Mouse (Mus musculus) CH12.LX (cell line): Measurements from ENCODE around the gene Ifnar1.

ENCODE experiments used
- CHD2 ChIP-seq: IDR thresholded peaks from 2 replicates; pipeline ENCODE4 v1.6.1; 2011; ENCODE audit warnings: low read length, improper control_type of control experiment
- CTCF ChIP-seq, 2 experiments: IDR thresholded peaks in 1 of 2; conservative IDR thresholded peaks in 1 of 2; 2 replicates each; pipeline ENCODE4 v1.5.1; 2011 to 2012; ENCODE audit warnings: low read depth in 2 of 2, low read length in 2 of 2, improper control_type of control experiment in 1 of 2, inconsistent platforms in 1 of 2, mild to moderate bottlenecking in 1 of 2, moderate library complexity in 1 of 2
- EP300 ChIP-seq: IDR thresholded peaks from 2 replicates; pipeline ENCODE4 v1.6.1; 2011; ENCODE audit warnings: low read length, improper control_type of control experiment
- ETS1 ChIP-seq: conservative IDR thresholded peaks from 2 replicates; pipeline ENCODE4 v1.6.1; 2012; ENCODE audit warnings: low read depth, mild to moderate bottlenecking, inconsistent platforms, low read length, improper control_type of control experiment, moderate library complexity
- GABPA ChIP-seq: IDR thresholded peaks from 2 replicates; pipeline ENCODE4 v1.6.1; 2012; ENCODE audit warnings: low read depth, low read length, improper control_type of control experiment, inconsistent platforms; ENCODE audit not compliant: insufficient replicate concordance
- KAT2A ChIP-seq: IDR thresholded peaks from 2 replicates; pipeline ENCODE4 v1.6.1; 2012; ENCODE audit warnings: low read length, improper control_type of control experiment, inconsistent platforms; ENCODE audit not compliant: insufficient replicate concordance
- MAX ChIP-seq: IDR thresholded peaks from 2 replicates; pipeline ENCODE4 v1.6.1; 2011; ENCODE audit warnings: low read length, improper control_type of control experiment
- NELFE ChIP-seq: IDR thresholded peaks from 2 replicates; pipeline ENCODE4 v1.6.1; 2011; ENCODE audit warnings: low read depth, low read length, improper control_type of control experiment
- POLR2A ChIP-seq: IDR thresholded peaks from 2 replicates; pipeline ENCODE4 v1.6.1; 2011; ENCODE audit warnings: low read depth, mild to moderate bottlenecking, improper control_type of control experiment, low read length
- SMC3 ChIP-seq: IDR thresholded peaks from 2 replicates; pipeline ENCODE4 v1.6.1; 2011; ENCODE audit warnings: low read depth, low read length, improper control_type of control experiment
- TCF12 ChIP-seq: IDR thresholded peaks from 2 replicates; pipeline ENCODE4 v1.6.1; 2014; ENCODE audit warnings: low read depth, mild to moderate bottlenecking, inconsistent platforms, low read length, improper control_type of control experiment
- ZKSCAN1 ChIP-seq: IDR thresholded peaks from 2 replicates; pipeline ENCODE4 v1.6.1; 2012; ENCODE audit warnings: low read depth, inconsistent platforms, low read length, improper control_type of control experiment, borderline replicate concordance

- TF ChIP-seq SMC3 (no peak), POLR2A (no peak), TCF12 (no peak), ZKSCAN1 (no peak), CTCF (conservative IDR thresholded peaks at IDR 0.05 in 1 of 2, IDR thresholded peaks at IDR 0.05 in 1 of 2; ENCODE audit: low read depth in 2 of 2, low read length in 2 of 2) (no peak), ETS1 (no peak; the same call in 1 of the 2 replicates), NELFE (no peak), KAT2A (no peak), EP300 (peak; percentile 26; the same call in 1 of the 2 replicates), MAX (no peak), CHD2 (no peak), GABPA (no peak)
These were observed 37.0 kb downstream of the Ifnar1 start for GRCm38 (mm10) chr16:91522040-91522439.
